Mouse (Mus musculus): Measurements from ENCODE around the gene Oxsm. TPM values are rescaled to one million over a fixed set of nuclear protein-coding genes. Genes with fewer than 3 reads are reported as not detected.

Oxsm gene
- polyA plus RNA-seq, 1 experiment from 2014 or later: 1.2 TPM

- Histone ChIP-seq H3K4me1 (replicated peaks) (no peaks in the 10 kb centered on the region), H3K36me3 (0 out of 2 replicates have a peak, but pooled peaks cover 3% of the 10 kb centered on the region), H3K9ac (no peak overlapping the region), H3K9me3 (0 out of 2 replicates have a peak, but pooled peaks cover 3% of the 10 kb centered on the region), H3K27me3 (no peaks in the 10 kb centered on the region), H3K27ac (replicated peaks) (no peak overlapping the region), H3K4me2 (no peak overlapping the region), H3K4me3 (no peak overlapping the region)
- ATAC-seq (ENCODE audit: low read depth): no peak
- 78% methylated on average over 3 of the region's 3 CpGs for WGBS
Measured at GRCm38 (mm10) chr14:16236466-16236865, 13.1 kb downstream of the Oxsm start.

- no peak for ATAC-seq (ENCODE audit: low read depth)
Measured at GRCm38 (mm10) chr14:16233515-16233914, 16.1 kb downstream of the Oxsm start.

GRCm38 (mm10) chr14:16230581-16230980 is 19.0 kb downstream of the Oxsm start:
- Histone ChIP-seq H3K4me2 (no peak overlapping the region), H3K9me3 (0 out of 2 replicates have a peak, but pooled peaks cover 3% of the 10 kb centered on the region), H3K9ac (no peak overlapping the region), H3K27me3 (no peaks in the 10 kb centered on the region), H3K4me1 (replicated peaks) (no peaks in the 10 kb centered on the region), H3K4me3 (no peak overlapping the region), H3K27ac (replicated peaks) (no peak overlapping the region), H3K36me3 (no peaks in the 10 kb centered on the region)
- ATAC-seq (ENCODE audit: low read depth): no peak

More at GRCm38 (mm10) chr14:16233515-16233914, 16.1 kb downstream of the Oxsm start:
- Histone ChIP-seq H3K9me3 (0 out of 2 replicates have a peak, but pooled peaks cover 3% of the 10 kb centered on the region), H3K4me3 (no peak overlapping the region), H3K4me2 (no peak overlapping the region), H3K27me3 (no peaks in the 10 kb centered on the region), H3K4me1 (replicated peaks) (no peaks in the 10 kb centered on the region), H3K9ac (no peak overlapping the region), H3K36me3 (no peaks in the 10 kb centered on the region), H3K27ac (replicated peaks) (no peak overlapping the region)
- 26% methylated on average over 1 of the region's 1 CpGs for WGBS

GRCm38 (mm10) chr14:16229395-16229794 is 20.2 kb downstream of the Oxsm start:
- H3K4me3 ChIP-seq: no peak overlapping the region
- WGBS: 52% methylated on average over 2 of the region's 2 CpGs
- H3K4me1 ChIP-seq (replicated peaks): no peaks in the 10 kb centered on the region
- 0 out of 2 replicates have a peak, but pooled peaks cover 5% of the 10 kb centered on the region for H3K9me3 ChIP-seq
- peak; percentile 19; the same call in 1 of the 2 replicates for ATAC-seq (ENCODE audit: low read depth)
- no peak overlapping the region for H3K27ac ChIP-seq (replicated peaks)
- H3K9ac ChIP-seq: no peak overlapping the region
- no peaks in the 10 kb centered on the region for H3K36me3 ChIP-seq
- H3K27me3 ChIP-seq: no peaks in the 10 kb centered on the region
- H3K4me2 ChIP-seq: no peak overlapping the region

GRCm38 (mm10) chr14:16219015-16219414 is 30.6 kb downstream of the Oxsm start:
- H3K27me3 ChIP-seq: no peaks in the 10 kb centered on the region
- H3K4me3 ChIP-seq: no peak overlapping the region
- H3K4me2 ChIP-seq: no peak overlapping the region
- no peaks in the 10 kb centered on the region for H3K36me3 ChIP-seq
- no peak overlapping the region for H3K9ac ChIP-seq
- H3K9me3 ChIP-seq: no peaks in the 10 kb centered on the region
- H3K27ac ChIP-seq (replicated peaks): no peak overlapping the region
- 56% methylated on average over 2 of the region's 2 CpGs for WGBS
- H3K4me1 ChIP-seq (replicated peaks): no peaks in the 10 kb centered on the region
- no peak for ATAC-seq (ENCODE audit: low read depth)

- no peak for ATAC-seq (ENCODE audit: low read depth)
- H3K36me3 ChIP-seq: no peaks in the 10 kb centered on the region
- no peak overlapping the region for H3K9ac ChIP-seq
- H3K27me3 ChIP-seq: no peaks in the 10 kb centered on the region
- H3K4me3 ChIP-seq: no peak overlapping the region
- H3K4me1 ChIP-seq (replicated peaks): no peaks in the 10 kb centered on the region
- no peak overlapping the region for H3K4me2 ChIP-seq
- no peaks in the 10 kb centered on the region for H3K9me3 ChIP-seq
- H3K27ac ChIP-seq (replicated peaks): no peak overlapping the region
Measured at GRCm38 (mm10) chr14:16207722-16208121, 41.9 kb downstream of the Oxsm start.

GRCm38 (mm10) chr14:16201673-16202072 is 47.9 kb downstream of the Oxsm start:
- Histone ChIP-seq H3K4me2 (no peak overlapping the region), H3K9me3 (no peaks in the 10 kb centered on the region), H3K27ac (replicated peaks) (peak overlapping the region; percentile 71), H3K4me3 (no peak overlapping the region), H3K27me3 (peaks cover 13% of the 10 kb centered on the region; the same call in 1 of the 2 replicates), H3K4me1 (replicated peaks) (peaks cover 19% of the 10 kb centered on the region), H3K36me3 (no peaks in the 10 kb centered on the region), H3K9ac (no peak overlapping the region)
- 33% methylated on average over 3 of the region's 3 CpGs for WGBS
- peak; percentile 28; the same call in 1 of the 2 replicates for ATAC-seq (ENCODE audit: low read depth)

GRCm38 (mm10) chr14:16200969-16201638 is 48.5 kb downstream of the Oxsm start:
- H3K4me3 ChIP-seq: peak overlapping the region; percentile 9
- 15% methylated on average over 8 of the region's 8 CpGs for WGBS

GRCm38 (mm10) chr14:16200220-16200912 is 49.2 kb downstream of the Oxsm start:
- H3K9me3 ChIP-seq: no peaks in the 10 kb centered on the region
- peak overlapping the region; percentile 9 for H3K4me3 ChIP-seq
- H3K27me3 ChIP-seq: peaks cover 13% of the 10 kb centered on the region; the same call in 1 of the 2 replicates
- peak overlapping the region; percentile 44 for H3K4me2 ChIP-seq
- H3K36me3 ChIP-seq: no peaks in the 10 kb centered on the region
- H3K27ac ChIP-seq (replicated peaks): peak overlapping the region; percentile 71
- H3K4me1 ChIP-seq (replicated peaks): peaks cover 19% of the 10 kb centered on the region
- 0 out of 2 replicates have a peak overlapping the region, but pooled peaks have one; percentile 17 for H3K9ac ChIP-seq
- ATAC-seq (ENCODE audit: low read depth): peak; percentile 32
- whole genome bisulfite sequencing: 20% methylated on average over 6 of the region's 6 CpGs

More at GRCm38 (mm10) chr14:16200969-16201638, 48.5 kb downstream of the Oxsm start:
- peak; percentile 96 for ATAC-seq (ENCODE audit: low read depth)
- peak overlapping the region; percentile 71 for H3K27ac ChIP-seq (replicated peaks)
- H3K27me3 ChIP-seq: peaks cover 13% of the 10 kb centered on the region; the same call in 1 of the 2 replicates
- H3K4me1 ChIP-seq (replicated peaks): peaks cover 19% of the 10 kb centered on the region
- no peaks in the 10 kb centered on the region for H3K9me3 ChIP-seq
- H3K36me3 ChIP-seq: no peaks in the 10 kb centered on the region
- H3K9ac ChIP-seq: no peak overlapping the region
- H3K4me2 ChIP-seq: peak overlapping the region; percentile 44

GRCm38 (mm10) chr14:16196518-16196917 is 53.1 kb downstream of the Oxsm start:
- no peaks in the 10 kb centered on the region for H3K9me3 ChIP-seq
- H3K4me3 ChIP-seq: no peak overlapping the region
- no peaks in the 10 kb centered on the region for H3K36me3 ChIP-seq
- peaks cover 15% of the 10 kb centered on the region for H3K4me1 ChIP-seq (replicated peaks)
- no peak overlapping the region for H3K9ac ChIP-seq
- H3K4me2 ChIP-seq: no peak overlapping the region
- WGBS: 68% methylated on average over 4 of the region's 4 CpGs
- H3K27ac ChIP-seq (replicated peaks): no peak overlapping the region
- ATAC-seq (ENCODE audit: low read depth): no peak
- peaks cover 13% of the 10 kb centered on the region; the same call in 1 of the 2 replicates for H3K27me3 ChIP-seq

GRCm38 (mm10) chr14:16195486-16195885 is 54.1 kb downstream of the Oxsm start:
- Histone ChIP-seq H3K27me3 (peaks cover 13% of the 10 kb centered on the region; the same call in 1 of the 2 replicates), H3K27ac (replicated peaks) (no peak overlapping the region), H3K9ac (no peak overlapping the region), H3K4me2 (no peak overlapping the region), H3K9me3 (no peaks in the 10 kb centered on the region), H3K4me1 (replicated peaks) (peaks cover 6% of the 10 kb centered on the region), H3K4me3 (no peak overlapping the region), H3K36me3 (no peaks in the 10 kb centered on the region)
- WGBS: 73% methylated on average over 1 of the region's 1 CpGs
- no peak for ATAC-seq (ENCODE audit: low read depth)

- Histone ChIP-seq H3K9me3 (no peaks in the 10 kb centered on the region), H3K4me2 (no peak overlapping the region), H3K27ac (replicated peaks) (no peak overlapping the region), H3K36me3 (no peaks in the 10 kb centered on the region), H3K4me1 (replicated peaks) (no peaks in the 10 kb centered on the region), H3K9ac (no peak overlapping the region), H3K27me3 (peaks cover 13% of the 10 kb centered on the region; the same call in 1 of the 2 replicates), H3K4me3 (no peak overlapping the region)
- no peak for ATAC-seq (ENCODE audit: low read depth)
- WGBS: 93% methylated on average over 1 of the region's 1 CpGs
Measured at GRCm38 (mm10) chr14:16194125-16194524, 55.5 kb downstream of the Oxsm start.

All from neural tube, embryonic 13.5 days (tissue).